ENCODE assay signal across 8 mouse cellular contexts in the genomic region with DNA sequence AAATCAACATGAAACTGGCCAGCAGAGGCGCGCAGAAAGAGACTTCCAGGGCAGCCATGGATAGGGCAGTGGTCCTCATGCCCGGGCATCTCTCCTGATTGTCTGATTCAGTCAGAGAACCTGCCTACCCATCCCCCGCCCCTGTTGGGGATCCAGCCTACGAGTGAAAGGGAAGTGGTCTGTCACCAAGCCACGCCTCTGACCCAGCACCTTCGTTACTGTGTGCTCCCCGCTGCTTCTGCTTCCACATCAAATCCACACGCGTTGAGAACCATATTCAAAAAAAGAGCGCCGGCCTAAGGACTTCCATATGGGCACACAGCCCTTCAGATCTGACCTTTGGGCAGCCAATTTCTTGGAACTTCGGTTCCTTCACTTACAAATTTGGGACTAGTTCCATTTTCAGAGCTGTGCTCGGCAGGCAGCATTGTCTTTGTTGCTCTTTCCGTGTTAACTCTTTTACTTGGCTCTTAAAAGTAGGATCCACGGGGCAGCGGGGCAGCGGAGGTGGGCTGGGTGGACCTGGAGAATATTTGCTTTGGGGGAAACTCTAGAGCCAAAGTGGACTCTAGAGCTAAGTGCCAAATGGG.
DNase-seq lines count a peak whose midpoint lies in the region; ATAC-seq and TF ChIP-seq lines count a peak whose summit lies in the region.

No protein-coding gene starts in this region.

- peak overlapping the region; percentile 36 for H3K4me2 ChIP-seq in forebrain, embryonic 13.5 days
- peak overlapping the region; percentile 52 for H3K4me2 ChIP-seq in kidney, embryonic 16.5 days (replicated peaks; ENCODE audit: low read depth, low read length)
- H3K4me2 ChIP-seq in stomach, postnatal 0 days (replicated peaks; ENCODE audit: low read depth) = peak overlapping the region; percentile 31

- peaks cover 17% of the 10 kb centered on the region for H3K27me3 ChIP-seq in G1E (ENCODE audit: insufficient read depth, low read length)
- H3K27me3 ChIP-seq in forebrain, embryonic 13.5 days = peaks cover 12% of the 10 kb centered on the region
- no peaks in the 10 kb centered on the region for H3K27me3 ChIP-seq in kidney, embryonic 16.5 days (ENCODE audit: insufficient read depth, low read length)
- peaks cover 25% of the 10 kb centered on the region for H3K27me3 ChIP-seq in midbrain, embryonic 10.5 days (ENCODE audit: low read depth, poor library complexity, severe bottlenecking)
- no peaks in the 10 kb centered on the region for H3K27me3 ChIP-seq in stomach, postnatal 0 days (ENCODE audit: control insufficient read depth, insufficient read depth, low read length)

- no peak for TF ChIP-seq CTCF in G1E (IDR thresholded peaks at IDR 0.05; ENCODE audit: low read depth, low read length)
- no peak for TF ChIP-seq CTCF in stomach, postnatal 0 days (IDR thresholded peaks at IDR 0.05; ENCODE audit: low read depth)
- TF ChIP-seq CTCF in left cerebral cortex, adult 2 months (IDR thresholded peaks at IDR 0.05) = no peak

- intact Hi-C loops in left cerebral cortex, adult 2 months (cut with DNase I) = no loop called here

- no peak overlapping the region for H3K27ac ChIP-seq in forebrain, embryonic 13.5 days
- H3K27ac ChIP-seq in kidney, embryonic 16.5 days (ENCODE audit: low read length) = no peak overlapping the region
- H3K27ac ChIP-seq in midbrain, embryonic 10.5 days (replicated peaks) = peak overlapping the region; percentile 77; the same call in 1 of the 2 replicates
- no peak overlapping the region for H3K27ac ChIP-seq in stomach, postnatal 0 days (replicated peaks)
- no peak overlapping the region for H3K27ac ChIP-seq in left cerebral cortex, adult 2 months

- TF ChIP-seq EP300 in stomach, postnatal 0 days (optimal IDR thresholded peaks at IDR 0.05) = no peak

- H3K9ac ChIP-seq in forebrain, embryonic 13.5 days = no peak overlapping the region
- peak overlapping the region; percentile 39 for H3K9ac ChIP-seq in kidney, embryonic 16.5 days (replicated peaks; ENCODE audit: low read length)
- H3K9ac ChIP-seq in stomach, postnatal 0 days (ENCODE audit: low read length) = no peak overlapping the region

- H3K4me1 ChIP-seq in G1E (ENCODE audit: insufficient read depth, low read depth, low read length) = peaks cover 44% of the 10 kb centered on the region
- H3K4me1 ChIP-seq in forebrain, embryonic 13.5 days = peaks cover 22% of the 10 kb centered on the region
- H3K4me1 ChIP-seq in kidney, embryonic 16.5 days (ENCODE audit: insufficient read depth, low read length) = peaks cover 17% of the 10 kb centered on the region
- peaks cover 45% of the 10 kb centered on the region for H3K4me1 ChIP-seq in midbrain, embryonic 10.5 days
- H3K4me1 ChIP-seq in stomach, postnatal 0 days (replicated peaks; ENCODE audit: control insufficient read depth, insufficient read depth) = peaks cover 6% of the 10 kb centered on the region

- H3K36me3 ChIP-seq in G1E (replicated peaks) = no peaks in the 10 kb centered on the region
- H3K36me3 ChIP-seq in forebrain, embryonic 13.5 days (ENCODE audit: poor library complexity, severe bottlenecking) = no peaks in the 10 kb centered on the region
- no peaks in the 10 kb centered on the region for H3K36me3 ChIP-seq in kidney, embryonic 16.5 days (ENCODE audit: insufficient read depth, low read length)
- H3K36me3 ChIP-seq in midbrain, embryonic 10.5 days = no peaks in the 10 kb centered on the region
- no peaks in the 10 kb centered on the region for H3K36me3 ChIP-seq in stomach, postnatal 0 days (ENCODE audit: control insufficient read depth, insufficient read depth, low read length)

- ATAC-seq in G1E (ENCODE audit: extremely low read depth, insufficient number of reproducible peaks, low FRiP score, poor library complexity, severe bottlenecking) = no peak
- no peak for ATAC-seq in forebrain, embryonic 13.5 days
- ATAC-seq in kidney, embryonic 16.5 days (ENCODE audit: low FRiP score, low TSS enrichment) = no peak
- ATAC-seq in stomach, postnatal 0 days (ENCODE audit: low FRiP score, low TSS enrichment) = no peak

- WGBS in forebrain, embryonic 13.5 days = 15% methylated on average over 18 of the region's 18 CpGs
- WGBS in kidney, embryonic 16.5 days = 18% methylated on average over 18 of the region's 18 CpGs
- 8% methylated on average over 18 of the region's 18 CpGs for WGBS in midbrain, embryonic 10.5 days
- 38% methylated on average over 18 of the region's 18 CpGs for WGBS in stomach, postnatal 0 days

- peak; percentile 37 for DNase-seq in adrenal gland, postnatal 10 days
- DNase-seq in adrenal gland, adult 8-10 months = no peak
- peak; percentile 52 for DNase-seq in G1E (ENCODE audit: low spot score)
- peak; percentile 53 for DNase-seq in midbrain, embryonic 10.5 days (ENCODE audit: low spot score)
- no peak for DNase-seq in stomach, postnatal 0 days (ENCODE audit: low spot score)
- no peak for DNase-seq in left cerebral cortex, adult 2 months (ENCODE audit: extremely low spot score in 1 of 2, low spot score in 2 of 2)

- no peak overlapping the region; the same call in 1 of the 2 replicates for H3K4me3 ChIP-seq in G1E (ENCODE audit: low read depth, low read length)
- H3K4me3 ChIP-seq in forebrain, embryonic 13.5 days = 0 out of 2 replicates have a peak overlapping the region, but pooled peaks have one; percentile 4
- peak overlapping the region; percentile 26 for H3K4me3 ChIP-seq in kidney, embryonic 16.5 days (ENCODE audit: low read length)
- H3K4me3 ChIP-seq in midbrain, embryonic 10.5 days = peak overlapping the region; percentile 42
- H3K4me3 ChIP-seq in stomach, postnatal 0 days (ENCODE audit: low read depth, low read length) = no peak overlapping the region
- no peak overlapping the region for H3K4me3 ChIP-seq in left cerebral cortex, adult 2 months

- no peaks in the 10 kb centered on the region for H3K9me3 ChIP-seq in G1E (replicated peaks)
- no peaks in the 10 kb centered on the region for H3K9me3 ChIP-seq in forebrain, embryonic 13.5 days (replicated peaks)
- H3K9me3 ChIP-seq in kidney, embryonic 16.5 days (ENCODE audit: low read length) = no peaks in the 10 kb centered on the region
- no peaks in the 10 kb centered on the region for H3K9me3 ChIP-seq in midbrain, embryonic 10.5 days (replicated peaks)
- H3K9me3 ChIP-seq in stomach, postnatal 0 days (ENCODE audit: control insufficient read depth, low read length) = no peaks in the 10 kb centered on the region

Comparison
In these comparisons a context has a peak if more than half of its experiments do, and no peak if none do; other contexts are left out.
1. DNase-seq: peak in adrenal gland, postnatal 10 days (single experiment), G1E (single experiment) and midbrain, embryonic 10.5 days (single experiment); none in adrenal gland, adult 8-10 months (single experiment), stomach, postnatal 0 days (single experiment) and left cerebral cortex, adult 2 months (0 of 2).
2. H3K4me3 ChIP-seq: peak in forebrain, embryonic 13.5 days (single experiment), kidney, embryonic 16.5 days (single experiment) and midbrain, embryonic 10.5 days (single experiment); none in G1E (single experiment), stomach, postnatal 0 days (single experiment) and left cerebral cortex, adult 2 months (single experiment).
3. Peak in every context shown above with its lines, with median percentiles within 50 percentile points of each other: H3K4me2 ChIP-seq.